Mouse (Mus musculus) frontal cortex, postnatal 36 days (tissue): ENCODE measurements around the gene Map3k15.

Experiments used
- DNase-seq, 2 experiments: peaks; one replicate each; pipeline ENCODE4 v3.0.0; 2022; ENCODE audit warnings: low spot score in 2 of 2

Gene Map3k15

GRCm38 (mm10) chrX:160134136-160134843, 146.1 kb downstream of the Map3k15 start:
- no peak for DNase-seq

GRCm38 (mm10) chrX:160135719-160136118, 147.5 kb downstream of the Map3k15 start:
- no peak for DNase-seq

GRCm38 (mm10) chrX:160136153-160136552, 147.9 kb downstream of the Map3k15 start:
- DNase-seq = no peak

- DNase-seq = no peak
Observed at GRCm38 (mm10) chrX:160137177-160137860, 149.1 kb downstream of the Map3k15 start.

- peak; percentile 80 to 85 for DNase-seq
Observed at GRCm38 (mm10) chrX:160137861-160138717, 149.9 kb downstream of the Map3k15 start, which contains the start of gene Pdha1. Pdha1 (minus strand) TSS chrX:160138413.

GRCm38 (mm10) chrX:160146806-160147205, 158.6 kb downstream of the Map3k15 start:
- no peak for DNase-seq

- no peak for DNase-seq
Observed at GRCm38 (mm10) chrX:160147406-160147805, 159.2 kb downstream of the Map3k15 start.

GRCm38 (mm10) chrX:160148859-160149258, 160.6 kb downstream of the Map3k15 start:
- no peak for DNase-seq

GRCm38 (mm10) chrX:160153147-160153815, 165.0 kb downstream of the Map3k15 start:
- DNase-seq = no peak

GRCm38 (mm10) chrX:160164259-160164658, 176.0 kb downstream of the Map3k15 start:
- DNase-seq = no peak

GRCm38 (mm10) chrX:160166246-160166985, 178.2 kb downstream of the Map3k15 start:
- no peak for DNase-seq

GRCm38 (mm10) chrX:160170150-160170549, 181.9 kb downstream of the Map3k15 start:
- peak; percentile 44 to 70 for DNase-seq
